Mouse (Mus musculus): Measurements from ENCODE around the gene Cuedc1. TPM values are rescaled to one million over a fixed set of nuclear protein-coding genes. Genes with fewer than 3 reads are reported as not detected.

Cuedc1 gene
- total RNA-seq, 2 experiments from 2014 or later, result 39.5 to 40.0 TPM

GRCm38 (mm10) chr11:88241468-88242301, 143.8 kb downstream of the Cuedc1 start:
- no peak for DNase-seq

Other genes starting within 250 kb of the Cuedc1 start
- gene Mks1, start 244.8 kb upstream of the Cuedc1 start, total RNA-seq (2021), result 1 to 10 TPM; 5.6 to 5.7 TPM
- gene Epx, start 222.5 kb upstream of the Cuedc1 start, total RNA-seq (2021), result not detected
- gene Olfr462, start 205.8 kb upstream of the Cuedc1 start, total RNA-seq (2021), result not detected
- not detected for gene Olfr463, start 200.7 kb upstream of the Cuedc1 start, total RNA-seq (2021)
- gene Olfr464, start 177.1 kb upstream of the Cuedc1 start, total RNA-seq (2021), result not detected
- gene Dynll2, start 110.5 kb upstream of the Cuedc1 start, total RNA-seq (2021), result 100 to 1,000 TPM; 202 to 205 TPM
- 100 to 1,000 TPM; 207 to 224 TPM for gene Srsf1, start 50.7 kb upstream of the Cuedc1 start, total RNA-seq (2021)
- gene Vezf1, start 29.8 kb upstream of the Cuedc1 start, total RNA-seq (2021), result 10 to 100 TPM; 36.7 to 41.3 TPM
- gene Mrps23, start 106.3 kb downstream of the Cuedc1 start, total RNA-seq (2021), result 100 to 1,000 TPM; 204 to 207 TPM
- gene Ccdc182, start 196.0 kb downstream of the Cuedc1 start, total RNA-seq (2021), result not detected

Data from heart, postnatal 4 days (tissue).